Mouse (Mus musculus): ENCODE results near the gene Smim14. TPM values are rescaled to one million over a fixed set of nuclear protein-coding genes. Genes with fewer than 3 reads are reported as not detected.

The Smim14 gene
- polyA plus RNA-seq, 1 experiment: 120 TPM

DNA sequence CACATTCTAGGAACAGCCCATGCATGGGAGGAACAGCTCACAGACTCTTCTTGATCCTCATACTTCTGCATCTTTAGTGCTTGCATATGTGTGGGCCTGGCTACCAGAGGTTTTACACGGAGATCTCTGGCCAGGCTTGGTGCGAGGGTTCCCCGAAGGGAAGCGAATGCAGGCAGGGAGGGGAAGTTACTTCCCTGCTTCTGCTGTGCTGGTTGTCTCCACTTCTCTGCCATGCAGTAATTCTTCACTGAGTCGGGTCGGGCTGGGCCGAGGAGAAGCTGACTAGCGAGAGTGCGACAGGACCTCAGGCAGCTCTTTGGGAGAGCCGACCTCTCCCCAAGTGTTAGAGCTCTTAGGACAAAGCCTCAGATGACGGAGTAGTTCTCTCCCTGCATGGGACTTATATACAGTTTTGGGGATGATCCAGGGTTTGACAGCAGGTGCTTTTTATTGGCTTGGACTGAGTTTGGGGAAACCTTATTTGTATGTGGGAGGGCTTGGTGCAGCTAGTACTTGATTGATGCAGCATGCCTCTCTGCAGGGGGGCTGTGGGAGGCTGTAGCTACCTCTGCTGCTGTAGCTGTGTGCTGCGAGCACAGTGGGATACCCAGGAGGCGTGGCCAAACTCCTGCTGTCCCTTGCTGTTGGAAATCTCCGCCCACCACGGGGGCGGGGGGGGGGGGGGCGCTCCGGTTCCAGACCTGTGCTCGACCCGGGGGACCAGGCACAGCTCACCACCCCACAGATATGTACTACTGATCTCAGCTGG is 24.3 kb upstream of the Smim14 start:
- no peak for DNase-seq (ENCODE audit: low read depth in 1 of 2, low spot score in 2 of 2)
- WGBS: 62% methylated on average over 18 of the region's 20 CpGs
- TF ChIP-seq POLR2A (IDR thresholded peaks at IDR 0.05; ENCODE audit: low read depth, low read length) (no peak), CTCF (IDR thresholded peaks at IDR 0.05; ENCODE audit: extremely low read depth, insufficient read depth, insufficient read length, insufficient replicate concordance) (no peak)
- no peak overlapping the region for H3K27ac ChIP-seq (ENCODE audit: insufficient read depth, low read length)
- no peak overlapping the region for H3K4me3 ChIP-seq (ENCODE audit: extremely low read depth, insufficient read depth, insufficient read length)
- no peaks in the 10 kb centered on the region for H3K27me3 ChIP-seq (ENCODE audit: control insufficient read depth, insufficient read depth, low read length)
- no peaks in the 10 kb centered on the region for H3K36me3 ChIP-seq (ENCODE audit: control insufficient read depth, insufficient read depth, low read length)
- H3K4me1 ChIP-seq (ENCODE audit: control insufficient read depth, insufficient read depth, insufficient read length): no peaks in the 10 kb centered on the region

DNA sequence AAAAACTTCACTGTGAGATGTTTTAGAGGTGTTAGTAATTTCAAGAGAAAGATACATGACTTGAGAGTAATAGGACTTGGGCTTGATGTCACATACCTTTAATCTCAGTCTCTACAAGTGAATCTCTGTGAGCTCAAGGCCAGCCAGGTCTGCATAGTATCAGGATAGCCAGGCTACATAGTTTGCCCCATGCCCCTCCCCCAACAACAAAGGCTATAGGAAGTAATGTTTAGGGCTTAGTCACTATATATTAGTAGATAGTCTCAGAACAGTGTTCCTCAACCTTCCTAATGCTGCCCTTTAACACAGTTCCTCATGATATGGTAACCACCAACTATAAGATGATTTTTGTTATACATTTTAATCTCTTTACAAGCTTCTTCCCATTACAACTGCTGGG is 20.1 kb upstream of the Smim14 start:
- Histone ChIP-seq H3K4me1 (ENCODE audit: control insufficient read depth, insufficient read depth, insufficient read length) (no peaks in the 10 kb centered on the region; the same call in 1 of the 2 replicates), H3K27me3 (ENCODE audit: control insufficient read depth, insufficient read depth, low read length) (no peaks in the 10 kb centered on the region), H3K27ac (ENCODE audit: insufficient read depth, low read length) (no peak overlapping the region), H3K36me3 (ENCODE audit: control insufficient read depth, insufficient read depth, low read length) (no peaks in the 10 kb centered on the region; the same call in 1 of the 2 replicates), H3K4me3 (ENCODE audit: extremely low read depth, insufficient read depth, insufficient read length) (no peak overlapping the region)
- no peak for DNase-seq (ENCODE audit: low read depth in 1 of 2, low spot score in 2 of 2)
- no peak for TF ChIP-seq CTCF (IDR thresholded peaks at IDR 0.05; ENCODE audit: extremely low read depth, insufficient read depth, insufficient read length, insufficient replicate concordance)
- TF ChIP-seq POLR2A (IDR thresholded peaks at IDR 0.05; ENCODE audit: low read depth, low read length): no peak

DNA sequence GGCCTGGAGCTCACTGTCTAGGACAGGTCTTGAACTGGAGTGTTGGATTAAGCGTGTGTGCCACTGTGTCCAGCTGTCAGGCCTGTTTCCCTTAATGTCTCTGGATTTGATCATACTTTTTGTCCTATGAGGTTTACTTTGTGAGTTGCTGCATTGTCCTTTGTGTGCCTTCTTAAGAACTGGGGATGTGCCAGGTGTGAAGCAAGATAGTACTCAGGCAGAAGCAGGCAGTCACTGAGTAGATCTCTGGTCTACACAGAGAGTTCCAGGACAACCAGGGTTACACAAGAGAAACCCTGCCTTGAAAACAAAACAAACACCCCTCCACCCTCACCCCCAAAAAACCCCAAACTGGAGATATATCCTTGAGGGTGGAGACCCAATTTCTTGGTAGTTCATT is 12.7 kb upstream of the Smim14 start:
- H3K36me3 ChIP-seq (ENCODE audit: control insufficient read depth, insufficient read depth, low read length): peaks cover 2% of the 10 kb centered on the region
- TF ChIP-seq CTCF (IDR thresholded peaks at IDR 0.05; ENCODE audit: extremely low read depth, insufficient read depth, insufficient read length, insufficient replicate concordance) (no peak), POLR2A (IDR thresholded peaks at IDR 0.05; ENCODE audit: low read depth, low read length) (no peak)
- no peak overlapping the region for H3K27ac ChIP-seq (ENCODE audit: insufficient read depth, low read length)
- no peak for DNase-seq (ENCODE audit: low read depth in 1 of 2, low spot score in 2 of 2)
- H3K4me1 ChIP-seq (ENCODE audit: control insufficient read depth, insufficient read depth, insufficient read length): no peaks in the 10 kb centered on the region
- H3K27me3 ChIP-seq (ENCODE audit: control insufficient read depth, insufficient read depth, low read length): no peaks in the 10 kb centered on the region
- WGBS: 100% methylated on average over 1 of the region's 1 CpGs
- no peak overlapping the region for H3K4me3 ChIP-seq (ENCODE audit: extremely low read depth, insufficient read depth, insufficient read length)

DNA sequence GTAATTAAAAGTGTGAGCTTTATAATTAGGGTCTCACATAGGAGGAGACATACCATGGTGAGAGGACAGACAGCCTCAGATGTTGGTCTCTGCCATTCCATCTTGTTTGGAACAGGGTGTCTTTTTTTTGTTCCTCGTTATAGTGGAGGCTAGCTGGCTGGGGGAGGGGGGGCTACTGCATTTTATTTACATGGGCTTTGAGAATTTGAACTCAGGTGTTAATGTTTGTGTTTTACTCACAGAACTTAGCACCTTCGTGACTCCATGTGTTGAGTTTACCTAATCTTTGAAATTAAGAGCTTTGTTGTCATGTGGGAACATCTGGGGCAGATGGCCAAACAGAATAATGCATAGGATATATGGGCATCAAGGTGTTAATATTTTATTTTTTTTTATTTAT is 7.6 kb upstream of the Smim14 start:
- WGBS: 85% methylated on average over 2 of the region's 2 CpGs
- no peak for TF ChIP-seq POLR2A (IDR thresholded peaks at IDR 0.05; ENCODE audit: low read depth, low read length)
- TF ChIP-seq CTCF (IDR thresholded peaks at IDR 0.05; ENCODE audit: extremely low read depth, insufficient read depth, insufficient read length, insufficient replicate concordance): no peak
- peaks cover 2% of the 10 kb centered on the region for H3K36me3 ChIP-seq (ENCODE audit: control insufficient read depth, insufficient read depth, low read length)
- H3K4me1 ChIP-seq (ENCODE audit: control insufficient read depth, insufficient read depth, insufficient read length): no peaks in the 10 kb centered on the region
- no peaks in the 10 kb centered on the region for H3K27me3 ChIP-seq (ENCODE audit: control insufficient read depth, insufficient read depth, low read length)
- H3K27ac ChIP-seq (ENCODE audit: insufficient read depth, low read length): no peak overlapping the region
- no peak overlapping the region for H3K4me3 ChIP-seq (ENCODE audit: extremely low read depth, insufficient read depth, insufficient read length)
- no peak for DNase-seq (ENCODE audit: low read depth in 1 of 2, low spot score in 2 of 2)

DNA sequence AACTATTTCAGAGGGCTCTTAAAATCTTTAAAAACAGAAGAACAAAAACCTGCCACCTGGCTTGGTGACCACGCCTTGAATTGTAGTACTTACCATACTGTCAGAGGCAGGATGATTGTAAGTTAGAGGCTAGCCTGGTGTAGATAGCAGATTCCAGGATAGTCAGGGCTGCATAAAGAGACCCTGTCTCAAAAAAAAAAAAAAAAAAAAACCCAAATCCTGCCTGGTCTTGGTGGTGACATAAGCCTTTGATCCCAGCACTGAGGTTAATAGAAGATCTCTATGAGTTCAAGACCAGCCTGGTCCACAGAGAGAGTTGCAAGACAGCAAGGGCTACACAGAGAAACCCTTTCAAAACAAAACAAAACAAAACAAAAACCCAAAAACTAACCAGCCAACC is 6.5 kb upstream of the Smim14 start:
- DNase-seq (ENCODE audit: low read depth in 1 of 2, low spot score in 2 of 2): no peak
- WGBS: 83% methylated on average over 1 of the region's 1 CpGs
- Histone ChIP-seq H3K27ac (ENCODE audit: insufficient read depth, low read length) (no peak overlapping the region), H3K36me3 (ENCODE audit: control insufficient read depth, insufficient read depth, low read length) (peaks cover 2% of the 10 kb centered on the region), H3K4me3 (ENCODE audit: extremely low read depth, insufficient read depth, insufficient read length) (no peak overlapping the region), H3K4me1 (ENCODE audit: control insufficient read depth, insufficient read depth, insufficient read length) (peaks cover 2% of the 10 kb centered on the region), H3K27me3 (ENCODE audit: control insufficient read depth, insufficient read depth, low read length) (no peaks in the 10 kb centered on the region)
- no peak for TF ChIP-seq POLR2A (IDR thresholded peaks at IDR 0.05; ENCODE audit: low read depth, low read length)
- no peak for TF ChIP-seq CTCF (IDR thresholded peaks at IDR 0.05; ENCODE audit: extremely low read depth, insufficient read depth, insufficient read length, insufficient replicate concordance)

DNA sequence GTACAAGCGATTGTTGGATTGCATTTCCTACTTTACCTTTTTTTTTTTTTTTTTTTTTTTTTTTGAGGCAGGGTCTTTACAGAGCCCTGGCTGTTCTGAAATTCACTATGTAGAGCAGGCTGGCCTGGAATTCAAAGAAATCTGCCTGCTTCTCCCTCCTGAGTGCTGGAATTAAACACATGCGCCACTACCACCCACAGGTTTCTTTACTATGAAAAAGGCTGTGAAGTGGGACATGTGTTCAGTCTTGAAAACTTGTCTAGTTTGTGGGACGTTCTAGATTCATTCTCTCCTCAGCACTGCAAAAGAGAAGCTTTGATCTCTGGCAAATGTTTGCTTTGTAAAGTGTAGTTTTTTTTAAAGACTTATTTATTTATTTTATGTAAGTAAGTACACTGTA is 4.9 kb upstream of the Smim14 start:
- Histone ChIP-seq H3K4me3 (ENCODE audit: extremely low read depth, insufficient read depth, insufficient read length) (no peak overlapping the region), H3K4me1 (ENCODE audit: control insufficient read depth, insufficient read depth, insufficient read length) (peaks cover 2% of the 10 kb centered on the region), H3K36me3 (ENCODE audit: control insufficient read depth, insufficient read depth, low read length) (peaks cover 2% of the 10 kb centered on the region), H3K27me3 (ENCODE audit: control insufficient read depth, insufficient read depth, low read length) (no peaks in the 10 kb centered on the region), H3K27ac (ENCODE audit: insufficient read depth, low read length) (no peak overlapping the region)
- TF ChIP-seq POLR2A (IDR thresholded peaks at IDR 0.05; ENCODE audit: low read depth, low read length) (no peak), CTCF (IDR thresholded peaks at IDR 0.05; ENCODE audit: extremely low read depth, insufficient read depth, insufficient read length, insufficient replicate concordance) (no peak)
- 85% methylated on average over 3 of the region's 3 CpGs for WGBS
- no peak for DNase-seq (ENCODE audit: low read depth in 1 of 2, low spot score in 2 of 2)

DNA sequence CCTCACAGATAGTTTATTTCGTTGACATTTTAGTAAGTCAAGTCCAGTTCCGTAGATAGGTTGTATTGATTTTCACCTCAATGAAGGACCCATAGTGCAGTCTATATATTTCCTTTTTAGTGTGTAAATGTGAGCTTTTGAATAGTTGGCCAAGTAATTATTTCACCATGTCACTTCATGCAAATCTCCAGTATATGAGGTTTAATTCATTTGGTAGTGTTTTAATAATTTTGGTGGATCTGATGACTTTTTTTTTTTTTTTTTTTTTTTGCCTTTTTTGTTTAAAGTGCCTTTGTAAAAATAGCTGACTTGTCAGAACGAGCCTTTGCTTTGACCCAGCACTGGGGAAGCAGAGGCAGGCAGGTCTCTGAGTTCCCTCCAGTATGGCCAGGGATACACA is 2.8 kb upstream of the Smim14 start:
- no peak overlapping the region for H3K4me3 ChIP-seq (ENCODE audit: extremely low read depth, insufficient read depth, insufficient read length)
- no peaks in the 10 kb centered on the region for H3K36me3 ChIP-seq (ENCODE audit: control insufficient read depth, insufficient read depth, low read length)
- peaks cover 2% of the 10 kb centered on the region for H3K4me1 ChIP-seq (ENCODE audit: control insufficient read depth, insufficient read depth, insufficient read length)
- no peak for TF ChIP-seq POLR2A (IDR thresholded peaks at IDR 0.05; ENCODE audit: low read depth, low read length)
- no peak for TF ChIP-seq CTCF (IDR thresholded peaks at IDR 0.05; ENCODE audit: extremely low read depth, insufficient read depth, insufficient read length, insufficient replicate concordance)
- no peak for DNase-seq (ENCODE audit: low read depth in 1 of 2, low spot score in 2 of 2)
- H3K27me3 ChIP-seq (ENCODE audit: control insufficient read depth, insufficient read depth, low read length): no peaks in the 10 kb centered on the region
- WGBS: 84% methylated on average over 3 of the region's 3 CpGs
- no peak overlapping the region for H3K27ac ChIP-seq (ENCODE audit: insufficient read depth, low read length)

Measured in spleen, adult 2 months (tissue).